ENCODE assay signal across 20 mouse cellular contexts in the genomic region with DNA sequence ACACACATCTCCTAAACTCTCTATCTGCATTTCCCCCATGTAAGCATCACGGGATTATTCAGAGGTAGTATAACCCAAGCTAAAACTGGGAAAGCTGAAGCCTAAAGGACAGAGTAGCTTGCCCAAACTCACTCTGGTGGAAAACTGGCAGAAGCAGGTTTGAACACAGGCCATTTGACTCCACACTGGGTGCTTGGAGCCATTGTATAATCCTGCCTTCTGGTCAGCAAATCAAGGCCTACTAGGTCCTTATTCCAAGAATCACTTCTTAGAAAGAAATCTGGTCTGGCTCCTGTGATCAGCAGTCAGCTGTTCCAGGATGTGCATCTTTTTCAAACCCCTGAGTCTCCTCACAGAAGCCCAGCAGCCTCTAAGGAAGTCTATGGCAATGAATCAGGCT.
DNase-seq lines count a peak whose midpoint lies in the region; ATAC-seq lines count a peak whose summit lies in the region.
"Had no signal": no experiment of that assay in that cellular context is flagged by ENCODE, and none has a peak within 500 bp of the region (broad histone marks: within the 10 kb centered on the region; RNA-seq: fewer than 3 reads in every experiment).

No protein-coding gene starts in this region.

- no peak overlapping the region for H3K4me2 ChIP-seq in kidney, embryonic 15.5 days
- no peak overlapping the region for H3K4me2 ChIP-seq in hindbrain, embryonic 13.5 days
- H3K4me2 ChIP-seq: embryonic facial prominence, embryonic 13.5 days; embryonic facial prominence, embryonic 15.5 days; forebrain, embryonic 13.5 days; forebrain, embryonic 15.5 days had no signal

- no peak overlapping the region for H3K9ac ChIP-seq in kidney, embryonic 15.5 days
- no peak overlapping the region for H3K9ac ChIP-seq in hindbrain, embryonic 13.5 days
- H3K9ac ChIP-seq: embryonic facial prominence, embryonic 13.5 days; embryonic facial prominence, embryonic 15.5 days; forebrain, embryonic 13.5 days; forebrain, embryonic 15.5 days; forebrain, postnatal 0 days had no signal

- no peak for ATAC-seq in kidney, embryonic 15.5 days (replicated peaks; ENCODE audit: low FRiP score)
- ATAC-seq in hindbrain, embryonic 13.5 days (ENCODE audit: low FRiP score), result no peak
- ATAC-seq: forebrain, embryonic 13.5 days; forebrain, embryonic 15.5 days; forebrain, postnatal 0 days had no signal

- H3K27me3 ChIP-seq in kidney, embryonic 15.5 days, result no peaks in the 10 kb centered on the region
- H3K27me3 ChIP-seq in hindbrain, embryonic 13.5 days, result no peaks in the 10 kb centered on the region
- H3K27me3 ChIP-seq: embryonic facial prominence, embryonic 13.5 days; embryonic facial prominence, embryonic 15.5 days; forebrain, embryonic 13.5 days; forebrain, embryonic 15.5 days had no signal

- H3K9me3 ChIP-seq in kidney, embryonic 15.5 days (replicated peaks), result no peaks in the 10 kb centered on the region
- no peaks in the 10 kb centered on the region for H3K9me3 ChIP-seq in hindbrain, embryonic 13.5 days
- H3K9me3 ChIP-seq: embryonic facial prominence, embryonic 13.5 days; embryonic facial prominence, embryonic 15.5 days; forebrain, embryonic 13.5 days; forebrain, embryonic 15.5 days had no signal

- H3K36me3 ChIP-seq in kidney, embryonic 15.5 days, result no peaks in the 10 kb centered on the region
- H3K36me3 ChIP-seq in hindbrain, embryonic 13.5 days, result no peaks in the 10 kb centered on the region
- H3K36me3 ChIP-seq: embryonic facial prominence, embryonic 13.5 days; embryonic facial prominence, embryonic 15.5 days; forebrain, embryonic 15.5 days had no signal

- H3K4me1 ChIP-seq in kidney, embryonic 15.5 days, result no peaks in the 10 kb centered on the region
- H3K4me1 ChIP-seq in hindbrain, embryonic 13.5 days (replicated peaks), result no peaks in the 10 kb centered on the region
- H3K4me1 ChIP-seq: embryonic facial prominence, embryonic 15.5 days; forebrain, embryonic 13.5 days; forebrain, embryonic 15.5 days had no signal

- no peak overlapping the region for H3K27ac ChIP-seq in kidney, embryonic 15.5 days
- no peak overlapping the region for H3K27ac ChIP-seq in hindbrain, embryonic 13.5 days
- H3K27ac ChIP-seq: embryonic facial prominence, embryonic 13.5 days; embryonic facial prominence, embryonic 15.5 days; forebrain, embryonic 13.5 days; forebrain, embryonic 15.5 days had no signal

- WGBS in kidney, embryonic 15.5 days, result 92% methylated on average over 1 of the region's 1 CpGs
- 86% methylated on average over 1 of the region's 1 CpGs for WGBS in hindbrain, embryonic 13.5 days

- H3K4me3 ChIP-seq in kidney, embryonic 15.5 days (replicated peaks), result no peak overlapping the region
- no peak overlapping the region for H3K4me3 ChIP-seq in hindbrain, embryonic 13.5 days
- H3K4me3 ChIP-seq: embryonic facial prominence, embryonic 13.5 days; embryonic facial prominence, embryonic 15.5 days; erythroblast, embryonic 14.5 days; forebrain, embryonic 13.5 days; forebrain, embryonic 15.5 days had no signal

- peak; percentile 17 to 57 for DNase-seq in cerebellum, postnatal 14 days
- no peak for DNase-seq in cerebellum, postnatal 36 days
- DNase-seq in kidney, postnatal 14 days, result peak; percentile 6
- DNase-seq in fat pad, adult 2 months (ENCODE audit: extremely low read depth, low read depth, low spot score), result peak; percentile 37
- DNase-seq: adrenal gland, adult 2 months; adrenal gland, postnatal 10 days; adrenal gland, postnatal 25 days; cerebellum, adult 11 months; cerebellum, adult 18-20 months; cerebellum, adult 8-10 months; cerebellum, adult 9-11 months; embryo, embryonic 11 days; forebrain, postnatal 0 days had no signal

Comparison
In these comparisons a context has a peak if more than half of its experiments do, and no peak if none do; other contexts are left out.
1. DNase-seq: peak in cerebellum, postnatal 14 days (2 of 2), kidney, postnatal 14 days (single experiment) and fat pad, adult 2 months (single experiment); none in cerebellum, postnatal 36 days (0 of 2).